Mouse (Mus musculus): ENCODE data around the gene Nr2e3.

DNA sequence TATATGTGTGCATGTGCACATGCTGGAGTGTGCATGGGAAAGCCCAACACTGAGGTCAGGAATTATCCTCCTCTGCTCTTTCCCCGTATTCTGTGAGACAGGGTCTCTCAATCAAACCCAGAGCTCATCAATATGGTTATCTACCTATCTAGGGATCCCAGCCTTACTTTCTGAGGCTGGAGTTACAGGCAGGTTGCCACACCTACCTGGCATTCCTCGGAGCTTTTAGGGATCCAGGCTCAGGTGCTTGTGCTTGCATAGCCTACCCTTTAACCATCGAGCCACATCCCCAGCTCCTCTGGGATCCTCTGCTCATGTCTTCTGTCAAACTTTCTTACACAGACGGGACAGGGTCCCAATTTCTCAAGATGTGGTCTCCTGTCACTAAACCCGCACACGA, 4.0 kb downstream of the Nr2e3 start:
- no peak for TF ChIP-seq CTCF (IDR thresholded peaks at IDR 0.05; ENCODE audit: insufficient read depth, low read depth, low read length)
- TF ChIP-seq POLR2A (IDR thresholded peaks at IDR 0.05; ENCODE audit: insufficient read depth, low read depth, low read length) = no peak

All from olfactory bulb, adult 2 months (tissue).